Mouse (Mus musculus) kidney, adult 2 months (tissue): Measurements from ENCODE around the gene Cdc27.

Experiments
- CTCF ChIP-seq: fragments of 200-500 bp; conservative IDR thresholded peaks from 2 replicates; pipeline ENCODE4 v1.5.1; 2011; ENCODE audit warnings: low read depth, mild to moderate bottlenecking, control low read depth, low read length, moderate library complexity, mixed read lengths; ENCODE audit not compliant: insufficient read depth, insufficient read length
- POLR2A ChIP-seq: fragments of 200-500 bp; IDR thresholded peaks from one replicate; pipeline ENCODE4 v1.6.1; 2011; ENCODE audit warnings: low read depth, low read length, control low read depth

GRCm38 (mm10) chr11:104544507-104544906 lies 5.9 kb downstream of the Cdc27 start:
- TF ChIP-seq CTCF (no peak), POLR2A (no peak)
